Mouse (Mus musculus): ENCODE data around the gene Cryge.
"Not testable (repeated sequence)": the region's sequence is repeated elsewhere in the genome, so short reads cannot be mapped to it uniquely, and the experiment has no call there.

The Cryge gene

GRCm38 (mm10) chr1:65050952-65051351, at the start of gene Cryge:
TSS of gene Cryge (minus strand) at chr1:65051149.
- DNase-seq = not testable (repeated sequence)

DNA sequence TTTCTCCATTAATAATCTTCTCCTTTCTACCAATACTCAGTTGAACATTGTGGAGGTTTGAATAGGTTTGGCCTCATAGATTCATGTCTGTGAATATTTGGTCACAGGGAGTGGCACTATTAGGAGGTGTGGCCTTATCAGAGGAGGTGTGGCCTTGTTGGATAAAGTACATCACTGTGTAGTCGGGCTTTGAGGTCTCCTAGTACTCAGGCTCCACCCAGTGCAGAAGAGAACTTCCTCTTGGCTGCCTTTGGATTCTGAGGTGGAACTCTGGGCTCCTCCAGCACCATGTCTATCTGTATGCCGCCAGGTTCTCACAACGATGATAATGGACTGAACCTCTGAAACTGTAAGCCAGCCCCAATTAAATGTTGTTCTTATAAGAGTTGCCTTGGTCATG, 46.0 kb upstream of the Cryge start:
- no peak for DNase-seq

DNA sequence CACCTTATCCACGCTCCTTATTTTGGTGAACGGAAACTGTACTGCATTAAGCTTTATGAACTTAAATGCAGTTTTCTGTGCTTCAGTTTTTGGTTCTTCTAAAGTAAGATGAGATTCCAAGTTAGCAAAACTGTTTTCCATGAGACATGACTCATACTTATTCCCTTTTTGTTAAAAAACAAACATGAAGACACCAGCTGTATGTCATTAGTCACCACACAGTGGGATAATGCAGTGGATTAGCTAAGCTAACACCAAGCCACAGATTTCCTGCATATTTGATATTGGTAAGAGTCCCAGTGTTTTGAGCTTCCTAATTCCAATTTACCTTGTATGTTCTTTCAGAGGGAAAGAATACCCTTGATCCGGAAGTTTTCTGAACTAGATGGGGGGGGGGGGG, 40.6 kb upstream of the Cryge start:
- no peak for DNase-seq

- no peak for DNase-seq
Measured at GRCm38 (mm10) chr1:65090370-65090769, 39.4 kb upstream of the Cryge start.

- no peak for DNase-seq
Measured at GRCm38 (mm10) chr1:65088567-65089356, 37.8 kb upstream of the Cryge start.

DNA sequence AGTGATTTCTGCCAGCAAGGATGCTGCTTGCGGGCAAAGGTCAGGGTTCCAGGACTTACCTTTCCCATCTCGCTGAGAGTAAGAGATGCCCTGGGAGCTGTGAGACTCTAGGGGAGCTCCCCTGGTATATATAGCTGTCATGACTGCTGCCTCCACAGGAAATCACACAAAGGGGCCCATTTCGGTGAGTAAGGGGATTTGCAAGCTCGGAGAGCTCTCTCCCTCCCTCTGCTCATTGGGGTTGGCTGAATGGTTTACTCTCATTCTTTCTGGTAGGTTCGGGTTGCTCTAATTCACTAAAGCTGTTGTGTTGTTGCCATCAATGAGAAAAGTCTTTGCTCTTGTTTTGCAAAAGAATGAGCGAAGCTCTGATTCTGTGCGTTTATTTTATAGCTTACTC, 31.2 kb upstream of the Cryge start, which contains the start of gene Crygb:
TSS of gene Crygb (minus strand) at position 101 of the 400 bp plus-strand sequence.
- no peak for DNase-seq

DNA sequence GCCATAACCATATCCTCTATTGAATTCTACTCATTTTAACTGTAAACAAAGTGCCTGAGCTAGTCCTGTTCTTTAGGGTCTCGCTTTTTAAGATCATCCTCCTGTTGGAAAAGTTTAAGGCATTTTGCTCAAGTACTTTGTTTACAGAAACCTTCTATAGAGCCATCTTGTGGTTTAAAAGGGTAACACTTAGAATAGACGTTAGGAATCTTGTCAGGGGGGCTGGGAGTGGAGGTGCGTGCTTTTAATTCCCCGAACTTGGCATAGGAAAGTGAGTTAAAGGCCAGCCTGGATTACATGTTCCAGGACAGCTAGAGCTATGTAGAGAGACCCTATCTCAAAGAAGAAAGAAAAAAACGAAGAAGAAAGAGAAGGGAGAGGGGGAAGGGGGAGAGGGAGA, 24.7 kb upstream of the Cryge start:
- DNase-seq = no peak

- no peak for DNase-seq
Measured at GRCm38 (mm10) chr1:65073589-65073988, 22.6 kb upstream of the Cryge start, which contains the start of gene Crygc. TSS of gene Crygc (minus strand) at chr1:65073689.

DNA sequence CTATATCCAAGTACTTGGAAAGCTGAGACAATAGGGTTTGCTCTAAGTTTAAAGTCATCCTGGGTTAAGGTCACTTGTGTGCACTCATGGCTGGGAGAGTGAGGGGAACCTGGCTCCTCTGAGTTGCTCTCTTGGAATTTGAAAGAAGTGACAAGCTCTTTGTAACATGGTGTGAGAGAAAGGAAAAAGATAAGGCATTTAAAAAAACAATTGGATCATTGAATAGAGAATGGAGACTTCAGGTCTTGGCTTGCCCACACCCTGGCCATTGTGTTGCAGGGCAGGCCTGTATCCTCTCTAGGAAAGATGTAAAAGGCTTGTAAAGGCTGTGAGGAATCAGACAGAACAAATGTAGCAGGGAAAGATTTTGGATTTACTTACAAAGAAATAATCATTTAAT, 16.9 kb upstream of the Cryge start:
- no peak for DNase-seq

DNA sequence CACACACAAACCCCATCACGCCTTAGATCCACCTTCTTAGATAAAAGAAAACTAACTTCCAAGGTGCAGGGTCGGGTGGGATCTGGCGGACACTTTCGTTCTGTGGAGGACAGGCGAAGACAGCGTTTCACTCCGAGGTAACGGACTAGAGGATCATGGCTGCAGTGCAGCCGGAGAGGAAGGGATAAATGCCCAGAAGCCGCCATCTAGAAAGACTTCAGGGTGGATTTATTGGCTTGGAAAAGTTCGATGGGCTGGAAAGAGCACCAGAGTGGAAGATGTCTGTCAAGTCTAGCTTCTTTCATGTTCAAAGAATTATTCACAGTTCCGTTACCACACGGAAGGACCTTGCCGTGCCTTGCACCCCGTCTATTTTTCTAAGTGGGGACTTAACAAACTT, 13.3 kb upstream of the Cryge start:
- no peak for DNase-seq

DNA sequence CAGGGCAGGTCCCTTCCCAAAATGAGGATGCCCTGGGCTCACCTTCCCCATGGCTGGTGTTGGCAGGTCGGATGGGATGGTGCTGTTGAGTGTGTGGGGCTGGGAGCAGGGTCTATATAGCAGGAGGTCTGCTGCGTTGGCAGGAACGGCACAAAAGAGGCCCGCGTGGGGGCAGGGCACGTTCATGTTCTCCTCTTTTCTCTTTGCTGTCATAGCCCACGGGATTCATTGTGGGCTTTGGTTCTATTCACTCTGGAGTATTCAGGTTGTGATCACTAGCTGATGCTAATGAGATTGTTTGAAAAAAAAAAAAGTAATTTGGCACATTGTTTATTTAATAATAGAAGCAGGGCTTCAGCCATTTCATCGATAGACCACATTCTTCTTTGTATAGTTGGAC, 12.4 kb upstream of the Cryge start, which contains the start of gene Crygd:
TSS of gene Crygd (minus strand) at position 101 of the 400 bp plus-strand sequence.
- no peak for DNase-seq

GRCm38 (mm10) chr1:65052140-65052539, 1.2 kb upstream of the Cryge start:
- no peak for DNase-seq

DNA sequence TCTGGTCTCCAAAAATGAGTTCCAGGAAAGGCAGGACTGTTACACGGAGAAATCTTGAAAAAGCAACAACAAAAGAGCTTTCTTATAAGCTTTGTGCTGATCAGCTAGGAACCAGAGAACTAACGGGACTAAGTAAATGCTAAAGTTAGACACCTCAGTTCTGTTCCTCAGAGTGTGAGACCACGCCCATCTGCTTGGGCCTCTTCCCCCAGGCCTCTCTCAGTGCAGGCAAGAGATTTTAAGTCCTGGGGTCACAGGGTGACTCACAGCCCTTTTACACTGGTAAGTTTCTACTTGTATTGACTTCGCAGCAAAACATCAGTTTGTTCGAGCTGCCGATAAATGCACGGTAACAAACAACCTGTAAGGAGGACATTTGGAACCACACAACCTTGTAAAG, 747 bp upstream of the Cryge start:
- no peak for DNase-seq

DNA sequence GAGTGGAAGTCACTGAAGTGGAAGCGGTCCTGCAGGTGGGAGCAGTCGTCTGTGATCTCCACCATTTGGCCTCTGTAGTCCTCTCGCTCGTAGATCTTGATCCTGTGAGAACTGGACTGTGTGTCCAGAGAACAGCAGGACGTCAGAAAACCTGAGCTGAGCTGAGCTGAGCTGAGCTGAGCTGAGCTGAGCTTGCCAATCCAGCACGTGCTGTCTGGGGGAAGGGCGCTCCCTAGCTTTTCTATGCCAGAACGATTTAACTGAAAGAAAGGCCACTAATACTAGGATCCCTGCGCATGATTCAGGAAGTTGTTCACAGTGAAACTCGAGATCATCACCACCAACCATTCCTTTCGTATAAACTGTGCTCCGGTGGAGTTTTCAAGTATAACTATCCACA, 2.2 kb downstream of the Cryge start:
- DNase-seq = peak; percentile 2 to 8

DNA sequence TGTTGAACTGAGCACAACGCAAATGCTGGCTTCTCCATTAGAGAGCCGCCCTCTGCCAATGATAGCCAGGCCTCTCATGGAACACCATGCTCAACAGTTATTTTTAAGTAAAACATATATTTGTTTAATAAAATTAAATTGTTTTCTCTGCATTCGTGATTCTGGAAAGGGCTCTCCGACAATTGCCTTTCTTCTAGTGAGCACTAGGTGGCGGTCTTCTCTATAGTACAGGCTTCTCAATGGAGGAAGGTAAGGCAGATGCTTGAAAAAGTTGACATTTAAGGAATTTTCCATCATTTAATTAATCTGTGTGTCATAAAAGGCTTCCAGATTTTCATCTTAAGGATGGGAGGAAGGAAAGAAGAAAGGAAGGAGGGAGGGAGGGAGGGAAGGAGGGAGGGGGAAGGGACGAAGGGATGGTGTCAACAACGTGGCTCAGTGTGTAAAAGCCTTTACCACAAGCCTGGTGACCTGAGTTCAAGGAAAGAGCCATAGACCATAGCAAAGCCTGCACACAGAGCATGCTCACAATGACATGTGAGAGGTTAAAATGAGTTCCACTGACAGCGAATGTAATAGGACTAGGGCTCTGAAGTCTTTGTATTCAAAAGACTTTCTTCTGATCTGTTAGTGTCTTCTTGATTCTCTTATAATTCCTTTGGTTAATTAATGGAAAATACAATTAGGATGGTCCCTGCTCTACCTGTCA, 4.4 kb downstream of the Cryge start:
- DNase-seq = peak; percentile 22 to 26

- no peak for DNase-seq
Measured at GRCm38 (mm10) chr1:65043433-65043832, 7.5 kb downstream of the Cryge start.

- no peak for DNase-seq
Measured at GRCm38 (mm10) chr1:65041837-65042236, 9.1 kb downstream of the Cryge start.

DNA sequence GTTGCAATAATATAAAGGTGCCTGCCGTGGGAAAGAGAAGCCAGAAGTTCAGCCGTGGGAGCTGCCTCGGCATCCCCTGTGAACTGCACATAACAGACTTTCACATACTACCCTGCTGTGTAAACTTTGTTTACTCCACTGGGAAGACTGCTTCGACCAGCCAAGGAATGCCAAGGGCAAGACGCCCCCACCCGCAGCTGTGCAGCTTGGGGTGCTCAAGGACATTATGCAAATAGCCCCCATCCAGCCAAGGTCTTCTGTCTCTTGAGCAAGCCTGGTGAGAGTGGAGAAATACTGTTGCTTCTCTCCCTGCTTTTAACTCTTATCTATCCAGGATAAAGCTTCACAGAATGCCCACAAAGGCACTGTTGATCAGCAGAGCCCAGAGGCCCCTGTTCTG, 10.1 kb downstream of the Cryge start:
- DNase-seq = no peak

- DNase-seq = no peak
Measured at GRCm38 (mm10) chr1:65039679-65040078, 11.3 kb downstream of the Cryge start.

DNA sequence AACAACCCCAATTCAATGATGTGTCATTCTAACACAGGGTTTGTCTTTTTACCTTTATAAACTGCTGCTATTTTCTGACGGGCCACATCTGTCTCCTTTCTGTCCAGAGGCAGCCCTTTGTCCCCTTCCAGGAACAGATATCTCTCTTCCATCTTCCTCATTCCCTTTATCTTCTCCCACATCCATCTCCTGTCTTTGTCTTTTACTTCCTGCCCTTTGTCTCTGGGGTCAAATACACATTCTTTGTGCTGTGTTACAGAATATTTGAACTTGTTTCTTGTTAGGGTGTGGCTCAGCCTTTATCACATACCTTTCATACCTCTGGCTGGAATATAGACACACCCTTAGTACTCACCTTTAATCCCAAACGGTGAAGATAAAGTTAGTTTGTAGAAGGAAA, 13.4 kb downstream of the Cryge start:
- no peak for DNase-seq

DNA sequence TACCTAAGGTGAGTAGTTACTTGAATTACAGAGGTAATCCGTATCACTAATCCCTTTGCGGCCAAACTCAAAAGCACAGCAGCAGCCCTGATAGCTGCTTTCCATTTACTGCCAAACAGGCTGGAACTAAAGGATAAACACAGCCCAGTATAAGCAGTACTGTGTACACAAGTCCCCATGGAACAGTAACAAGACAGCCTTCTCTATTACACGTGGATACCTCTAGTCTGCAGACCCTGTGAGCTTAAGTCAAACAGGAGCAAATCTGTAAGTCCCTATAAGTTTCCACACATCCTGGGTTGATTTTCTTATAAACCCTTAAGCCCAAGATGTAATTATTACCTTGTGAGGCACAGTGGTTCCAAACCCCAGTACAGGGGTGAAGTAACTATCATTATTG, 15.4 kb downstream of the Cryge start:
- no peak for DNase-seq

DNA sequence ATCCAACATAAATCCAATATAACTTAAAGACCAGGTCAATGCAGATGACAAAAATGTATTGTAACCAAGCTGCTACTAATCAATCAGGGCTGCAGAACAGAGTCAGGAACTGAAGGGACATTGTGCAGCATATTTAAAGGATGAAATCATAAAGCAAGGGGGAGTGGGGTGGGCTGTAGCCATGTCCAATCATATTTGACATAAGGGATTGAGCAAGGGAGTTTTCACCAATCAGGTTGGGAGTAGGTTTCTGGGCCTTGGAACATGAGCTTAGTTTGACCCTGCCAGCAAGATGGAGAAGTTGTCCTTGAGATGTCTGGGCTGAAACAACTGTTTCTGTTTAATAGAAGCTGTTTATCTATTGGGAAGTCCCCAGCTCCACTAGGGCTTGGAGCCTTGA, 18.3 kb downstream of the Cryge start, which contains the start of gene Akr1cl:
TSS of gene Akr1cl (minus strand) at position 119 of the 400 bp plus-strand sequence.
- DNase-seq = no peak

DNA sequence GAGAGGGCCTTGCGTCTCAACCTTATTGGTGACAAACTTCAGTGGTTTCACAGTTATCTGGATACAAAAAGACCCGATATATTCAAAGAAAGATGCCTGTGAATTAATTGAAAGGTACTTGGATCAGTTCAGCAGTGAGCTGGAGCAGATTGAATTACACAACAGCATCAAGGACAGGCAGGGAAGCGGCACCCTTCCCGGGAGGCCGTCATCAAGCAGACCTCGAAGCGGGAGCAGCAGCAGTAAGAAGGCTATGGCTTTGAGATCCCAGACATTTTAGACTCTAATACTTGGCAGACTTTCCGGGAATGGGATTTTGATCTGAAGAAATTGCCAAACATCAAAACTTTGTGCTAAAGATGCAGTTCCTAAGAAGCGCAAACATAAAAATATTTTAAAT, 22.7 kb downstream of the Cryge start:
- no peak for DNase-seq

GRCm38 (mm10) chr1:65012726-65013125, 38.2 kb downstream of the Cryge start:
- DNase-seq = no peak
